Mouse (Mus musculus): Measurements from ENCODE around the gene Tagln2.

The Tagln2 gene

DNA sequence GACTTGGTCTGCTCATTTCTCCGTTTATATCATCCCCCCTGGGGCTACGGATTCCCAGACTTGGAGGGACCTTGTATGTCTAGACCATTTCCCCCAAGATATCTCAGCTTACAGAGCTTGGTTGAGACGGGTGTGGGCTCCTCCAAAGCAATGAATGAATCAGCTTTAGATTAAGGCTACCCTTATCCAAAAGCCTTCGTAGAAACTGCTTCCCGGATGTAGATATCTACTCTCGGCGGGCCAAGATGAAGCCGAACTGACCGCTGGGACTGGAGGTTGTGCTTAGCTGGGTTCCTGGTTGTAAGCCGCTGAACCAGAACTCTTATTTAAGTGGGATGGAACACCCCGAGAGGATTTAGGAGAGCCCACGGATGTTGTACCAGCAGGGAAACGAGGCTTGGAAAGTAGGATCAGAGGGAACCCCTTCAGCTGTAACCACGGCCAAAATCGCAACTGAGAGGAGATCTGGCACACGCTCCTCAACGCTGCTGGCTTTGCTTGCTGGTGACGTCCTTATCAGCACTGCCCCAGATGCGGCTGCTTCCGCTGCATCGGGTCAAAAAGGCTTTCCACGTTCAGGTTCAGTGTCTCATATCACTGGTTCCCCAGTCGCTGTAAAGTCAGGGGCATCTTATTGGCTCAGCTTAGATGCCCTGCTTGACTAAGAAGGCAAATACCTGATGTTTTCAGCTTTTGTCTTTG, 26.7 kb downstream of the Tagln2 start:
- peak; percentile 63 for DNase-seq (ENCODE audit: low read depth)

DNA sequence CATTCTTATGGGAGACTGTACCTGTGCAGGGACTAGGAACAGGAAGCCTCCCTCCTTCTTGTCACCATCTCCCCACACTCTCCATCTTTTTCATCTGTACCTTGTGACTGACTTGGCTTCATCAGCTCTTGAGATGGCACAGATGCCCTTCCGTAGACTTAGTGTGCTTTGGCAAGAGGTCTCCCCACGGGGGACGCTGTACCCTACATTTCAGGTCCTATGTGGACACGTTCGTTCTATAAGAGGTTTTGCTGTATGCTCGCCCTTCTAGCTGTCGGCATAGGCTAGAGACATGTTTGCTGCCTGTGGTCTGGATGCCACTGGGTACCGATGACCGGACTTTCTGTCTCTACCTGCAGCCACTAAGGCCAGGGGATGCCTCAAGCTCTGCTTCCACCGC, 27.6 kb downstream of the Tagln2 start:
- peak; percentile 26 for DNase-seq (ENCODE audit: low read depth)

DNA sequence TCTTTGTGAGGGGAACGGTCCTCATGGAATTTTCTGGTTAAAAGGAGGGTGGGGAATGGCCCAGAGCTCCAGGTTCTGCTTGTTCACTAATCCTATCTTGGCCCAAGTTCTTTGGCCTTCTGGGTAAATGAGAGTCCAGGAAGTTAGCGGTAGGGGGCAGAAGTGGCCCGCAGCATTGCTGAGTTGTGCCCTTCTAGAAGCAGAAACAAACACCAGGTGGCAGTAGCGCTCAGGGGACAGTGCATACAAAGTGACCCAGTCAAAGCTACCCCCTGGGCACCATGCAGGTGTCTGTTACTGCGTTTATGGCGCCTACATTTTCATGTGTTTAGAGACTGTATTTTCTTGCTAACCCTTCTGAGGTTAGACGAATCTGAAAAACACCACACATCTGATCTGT, 28.9 kb downstream of the Tagln2 start:
- peak; percentile 93 for DNase-seq (ENCODE audit: low read depth)

DNA sequence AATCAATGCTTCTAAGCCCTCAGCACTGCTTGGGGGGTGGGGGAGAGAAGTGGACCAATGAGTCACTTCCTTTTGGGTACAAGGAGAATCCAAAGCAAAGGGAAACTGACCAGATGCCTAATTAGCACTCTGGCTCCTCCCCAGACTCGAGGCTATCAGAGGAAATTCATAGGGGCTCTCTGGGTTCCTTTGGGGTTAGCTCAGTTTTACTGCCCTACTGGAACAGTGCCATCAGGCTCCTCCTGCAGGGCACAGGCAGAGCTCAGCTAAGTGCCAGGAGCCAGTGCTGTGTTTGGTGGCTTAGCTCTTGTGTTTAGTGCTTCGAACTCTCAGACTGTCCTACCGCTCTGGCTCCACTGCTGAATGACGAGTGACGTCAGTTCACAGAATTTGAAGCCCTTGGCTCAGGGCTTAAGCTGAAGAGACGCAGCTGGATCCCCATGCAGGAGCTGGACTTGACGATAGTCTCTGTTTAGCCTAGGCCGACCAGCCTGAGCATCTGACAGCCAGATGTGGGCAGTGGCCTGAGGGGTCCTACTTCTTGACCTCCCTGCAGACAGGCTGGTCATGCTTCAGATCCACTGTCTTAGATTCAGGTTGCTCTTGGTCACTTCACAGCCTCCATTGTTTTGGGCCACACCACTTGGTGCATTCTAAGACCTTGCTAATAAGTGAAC, 30.8 kb downstream of the Tagln2 start:
- no peak for DNase-seq (ENCODE audit: low read depth)

DNA sequence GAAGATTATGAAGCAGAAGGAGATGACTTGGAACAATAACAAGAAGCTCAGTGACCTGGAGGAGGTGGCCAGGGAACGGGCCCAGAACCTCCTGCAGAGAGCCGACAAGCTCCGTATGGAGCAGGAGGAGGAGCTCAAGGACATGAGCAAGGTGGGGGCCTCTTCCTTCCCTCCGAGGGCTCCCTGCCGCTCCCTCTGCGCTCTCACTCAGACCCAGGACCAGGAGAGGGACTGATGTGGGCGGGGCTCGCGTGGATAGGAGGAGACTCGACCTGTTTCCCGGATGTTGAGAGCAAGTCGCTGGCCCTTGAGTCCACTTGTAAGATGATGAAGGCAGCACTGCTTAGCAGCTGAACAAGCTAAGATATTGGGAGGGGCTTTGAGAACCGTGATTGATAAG, 32.7 kb downstream of the Tagln2 start:
- DNase-seq (ENCODE audit: low read depth): no peak

DNA sequence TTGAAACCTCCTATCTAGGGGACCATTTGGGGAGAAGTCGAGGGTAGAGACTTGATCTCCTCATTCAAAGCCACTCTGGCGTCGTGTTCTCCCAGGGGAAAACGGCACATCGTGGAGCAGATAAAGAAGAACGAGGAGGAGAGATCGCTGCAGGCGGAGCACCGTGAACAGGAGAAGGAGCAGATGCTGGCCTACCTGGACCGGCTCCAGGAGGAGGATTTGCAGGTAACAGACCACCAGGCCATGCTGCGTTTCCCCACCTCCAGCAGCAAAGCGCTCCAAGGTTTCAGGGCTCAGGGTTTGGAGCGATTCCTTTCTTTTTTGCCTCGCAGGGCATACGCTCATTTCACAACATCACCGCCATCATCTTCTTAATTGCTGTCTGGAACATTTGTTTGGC, 35.3 kb downstream of the Tagln2 start:
- no peak for DNase-seq (ENCODE audit: low read depth)

DNA sequence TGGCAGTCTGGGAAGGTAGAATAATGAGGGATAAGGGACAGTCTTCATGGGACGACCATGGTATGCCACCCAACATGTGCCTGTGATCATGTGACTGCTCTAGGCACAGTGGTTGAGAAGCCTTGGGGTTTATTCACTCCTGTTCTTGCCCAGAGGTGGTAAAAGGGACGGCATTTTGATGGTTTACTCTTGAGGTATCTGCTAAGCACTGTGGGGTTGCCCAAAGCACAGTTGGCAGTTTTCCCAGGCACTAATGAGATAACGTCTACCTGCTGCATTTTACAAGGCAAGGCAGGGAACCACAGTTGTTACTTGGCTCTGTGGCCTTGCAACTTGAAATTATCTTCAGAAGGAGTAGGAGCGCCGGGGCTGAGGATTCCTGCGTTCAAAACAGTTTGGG, 40.0 kb downstream of the Tagln2 start:
- no peak for DNase-seq (ENCODE audit: low read depth)

DNA sequence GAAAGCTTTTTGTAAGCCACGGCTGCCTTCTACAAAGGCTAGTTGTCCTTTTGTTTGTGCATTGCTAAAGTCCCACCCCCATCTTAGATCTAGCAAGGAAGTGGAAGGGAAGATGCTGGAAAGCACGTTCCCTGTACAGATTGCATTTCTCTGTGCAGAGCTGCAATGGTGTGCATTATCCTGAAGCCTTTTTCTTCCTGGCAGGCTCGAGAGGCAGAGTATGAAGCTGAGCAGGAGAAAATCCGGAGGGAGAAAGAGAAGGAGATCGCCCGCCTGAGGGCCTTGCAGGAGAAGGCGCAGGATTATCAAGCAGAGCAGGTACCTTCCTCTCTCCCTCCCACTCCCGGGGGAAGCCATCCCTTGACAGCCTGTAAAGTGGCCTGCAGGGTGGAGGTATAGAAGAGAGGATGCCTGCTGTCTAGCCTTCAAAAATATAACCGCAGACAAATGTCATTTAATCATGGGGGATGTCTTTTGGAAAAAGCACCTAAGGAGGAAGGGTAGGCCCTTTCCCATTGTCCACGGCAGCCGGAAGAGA, 40.5 kb downstream of the Tagln2 start:
- DNase-seq (ENCODE audit: low read depth): no peak

DNA sequence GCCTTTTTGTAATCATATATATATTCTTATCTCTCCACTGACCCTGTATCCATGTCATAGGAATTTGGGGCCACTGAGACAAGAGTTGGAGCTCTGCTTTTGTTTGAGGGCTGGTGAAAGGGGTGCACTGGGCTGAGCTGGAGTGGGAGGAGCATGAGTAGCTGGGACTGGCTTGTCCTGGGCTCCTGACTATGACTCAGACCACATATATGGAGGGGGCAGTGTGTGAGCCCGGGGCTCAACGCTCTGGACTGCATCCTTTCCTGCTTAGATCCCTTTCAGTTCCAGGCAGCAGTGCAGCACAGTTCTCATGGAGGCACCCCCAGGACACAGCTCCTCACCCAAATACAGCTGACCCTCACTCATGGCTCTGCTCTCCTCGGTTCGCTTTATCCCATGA, 46.2 kb downstream of the Tagln2 start:
- DNase-seq (ENCODE audit: low read depth): no peak

DNA sequence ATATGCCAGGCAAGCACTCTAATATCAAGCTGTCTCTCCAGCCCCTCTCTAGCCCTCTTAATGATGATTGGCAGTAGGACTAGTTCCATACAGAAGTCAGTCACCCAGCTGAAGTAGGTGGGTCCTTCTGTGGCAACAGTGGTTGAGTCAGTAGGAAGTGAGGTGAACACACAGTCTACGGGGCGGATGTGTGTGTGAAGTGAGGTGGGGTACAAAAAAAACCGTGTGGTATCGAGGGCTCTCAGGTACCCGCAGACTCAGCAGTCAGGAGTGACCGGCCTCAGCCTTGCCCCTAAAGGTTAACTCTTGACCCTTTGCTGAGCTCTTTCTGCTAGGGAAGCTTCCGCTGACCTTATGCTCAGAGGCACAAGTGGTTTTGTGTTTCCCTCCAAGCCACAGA, 48.7 kb downstream of the Tagln2 start:
- peak; percentile 73 for DNase-seq (ENCODE audit: low read depth)

DNA sequence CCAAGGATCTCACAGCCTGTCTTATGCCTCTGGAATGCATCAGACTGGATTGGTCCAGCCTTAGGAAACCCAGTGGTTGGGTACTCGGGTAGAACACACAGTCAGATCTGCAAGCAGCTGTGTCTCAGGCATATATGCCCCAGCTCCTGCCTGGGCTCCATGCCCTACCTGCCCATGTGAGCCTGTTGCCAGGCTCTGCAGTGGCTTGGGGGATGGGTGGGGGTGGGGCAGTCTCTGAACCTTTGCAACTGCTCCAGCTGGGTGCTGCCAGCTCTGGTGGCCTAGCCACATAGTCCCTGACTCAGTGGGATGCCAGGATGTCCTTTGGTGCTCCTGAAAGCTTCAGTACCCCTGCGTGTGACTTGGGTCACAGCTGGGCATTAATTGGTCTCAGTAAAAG, 49.5 kb downstream of the Tagln2 start:
- DNase-seq (ENCODE audit: low read depth): peak; percentile 36

DNA sequence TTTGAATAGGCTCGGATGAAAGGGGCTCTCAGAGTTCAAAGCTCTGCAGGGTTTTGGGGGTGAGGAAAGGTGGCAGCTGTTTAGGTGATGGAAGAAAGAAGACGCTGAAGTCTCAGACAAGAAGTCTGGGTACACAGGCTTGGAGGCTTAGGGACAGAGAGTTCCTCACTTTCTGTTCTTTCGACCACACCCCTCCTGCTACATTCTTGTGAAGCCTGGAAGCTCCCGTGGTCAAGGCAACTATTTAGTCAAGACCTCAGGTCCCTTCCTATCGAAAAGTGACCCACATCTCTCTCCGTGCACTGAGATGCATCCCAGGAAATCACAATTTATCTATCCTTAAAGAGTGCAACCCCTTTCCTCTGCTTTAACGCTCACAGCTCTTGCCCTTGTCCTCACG, 49.9 kb downstream of the Tagln2 start:
- no peak for DNase-seq (ENCODE audit: low read depth)

DNA sequence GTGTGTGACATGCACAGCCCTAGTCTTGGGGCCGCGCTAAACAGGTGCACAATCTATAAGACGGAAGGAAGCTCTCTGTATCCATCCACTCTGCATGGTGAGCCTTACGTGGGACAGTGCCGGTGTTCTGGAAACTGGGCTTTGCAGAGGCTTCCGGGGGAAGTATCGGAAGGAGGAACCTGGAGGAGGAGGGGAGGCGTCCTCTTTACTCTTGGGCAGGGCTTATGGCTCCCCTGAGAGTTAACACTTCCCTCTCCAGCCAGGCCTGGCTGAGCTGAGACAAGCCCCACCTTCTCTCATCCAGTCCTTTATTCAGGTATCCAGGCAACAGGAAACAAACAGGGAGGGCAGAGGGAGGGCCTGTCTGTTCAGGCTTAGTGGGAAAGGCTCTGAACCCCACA, 50.7 kb downstream of the Tagln2 start:
- peak; percentile 70 for DNase-seq (ENCODE audit: low read depth)

DNA sequence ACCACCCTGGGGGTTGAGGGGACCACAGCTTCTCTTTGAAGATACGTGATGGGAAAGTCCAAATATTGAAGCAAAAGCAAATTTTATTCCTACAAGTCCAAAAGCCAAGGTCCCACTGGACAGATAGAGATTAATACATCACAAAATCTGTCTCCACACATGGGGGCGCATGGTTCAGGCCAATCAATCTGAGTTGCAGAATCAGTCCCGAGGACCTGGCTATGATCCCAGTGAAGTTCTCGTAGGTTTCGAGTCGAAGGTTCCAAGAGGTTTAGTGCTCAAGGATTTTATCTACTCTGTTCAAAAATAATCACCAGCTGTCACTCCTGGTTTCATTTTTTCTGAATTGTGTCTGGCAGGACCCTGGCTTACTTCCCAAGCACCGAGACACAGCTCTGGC, 51.2 kb downstream of the Tagln2 start:
- no peak for DNase-seq (ENCODE audit: low read depth)

DNA sequence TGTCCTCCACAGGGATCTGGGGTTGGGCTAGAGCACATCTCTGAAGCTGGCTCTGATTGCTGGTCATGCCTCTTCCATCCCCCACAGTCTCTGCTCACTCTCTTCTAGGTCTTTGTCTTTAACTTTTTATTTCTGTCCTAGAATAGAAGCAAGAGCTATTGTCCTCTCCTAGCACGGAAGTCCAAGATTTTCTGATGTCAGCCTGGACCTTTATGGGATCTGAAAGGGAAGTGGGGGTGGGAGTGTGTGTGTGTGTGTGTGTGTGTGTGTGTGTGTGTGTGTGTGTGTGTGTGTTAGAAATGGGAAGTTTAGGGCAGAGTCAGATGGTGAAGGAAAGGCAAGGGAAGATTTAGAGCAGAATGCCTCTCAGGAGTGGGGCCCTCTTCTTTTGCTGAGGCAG, 52.8 kb downstream of the Tagln2 start:
- no peak for DNase-seq (ENCODE audit: low read depth)

DNA sequence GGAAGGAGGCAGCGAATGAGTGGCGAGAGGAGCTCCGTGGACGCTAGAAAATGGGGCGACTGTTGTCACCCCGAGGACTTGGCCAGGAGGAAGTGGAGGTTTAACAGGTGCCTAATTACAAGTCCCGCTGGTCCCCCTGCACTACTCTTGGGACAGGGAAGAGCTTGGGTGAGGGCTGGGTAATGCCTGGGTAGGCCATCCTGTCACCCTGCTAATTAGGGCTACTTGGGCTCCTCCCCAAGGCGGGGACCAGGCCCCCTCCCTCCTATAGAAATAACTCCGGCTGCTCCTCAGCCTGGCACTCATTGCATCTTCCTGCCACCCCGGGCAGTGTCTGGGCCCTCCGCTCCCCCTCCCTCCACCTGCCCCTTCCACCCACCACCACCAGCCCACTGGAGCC, 55.8 kb downstream of the Tagln2 start, which contains the start of gene Vsig8:
Gene Vsig8, plus strand, starts transcription at position 301 of the 400 bp plus-strand sequence.
- DNase-seq (ENCODE audit: low read depth): no peak

Measured in naive thymus-derived CD4-positive, alpha-beta T cell, adult 2 months (primary cell).